Mouse (Mus musculus) lung, postnatal 0 days (tissue): ENCODE measurements around the gene Rnf123.

ENCODE experiments used
- CTCF ChIP-seq: IDR thresholded peaks from 2 replicates; pipeline ENCODE4 v1.5.1; 2016; ENCODE audit warnings: antibody characterized with exemption, mild to moderate bottlenecking
- EP300 ChIP-seq: IDR thresholded peaks from 2 replicates; pipeline ENCODE4 v1.6.1; 2016; ENCODE audit warnings: antibody characterized with exemption, mild to moderate bottlenecking, control low read depth

GRCm38 (mm10) chr9:108063361-108063760 lies 19.8 kb downstream of the Rnf123 start:
- TF ChIP-seq CTCF, result no peak
- TF ChIP-seq EP300, result no peak
